Mouse (Mus musculus) CH12.LX (cell line): Measurements from ENCODE around the gene Crtc2. TPM values are rescaled to one million over a fixed set of nuclear protein-coding genes. Genes with fewer than 3 reads are reported as not detected.

Experiments used
- DNase-seq: peaks from one replicate; pipeline ENCODE4 v3.0.0-alpha.2; 2013; ENCODE audit errors: extremely low read depth
- H3K27ac ChIP-seq: 2 replicates; pipeline ENCODE4 v1.5.1; 2012; ENCODE audit warnings: low read depth, mild to moderate bottlenecking, control low read depth, moderate library complexity; ENCODE audit not compliant: insufficient read depth
- H3K27me3 ChIP-seq: replicated peaks from 2 replicates; pipeline ENCODE3; 2012; ENCODE audit warnings: inconsistent platforms
- H3K36me3 ChIP-seq, 2 experiments: replicated peaks in 1 of 2; 2 replicates each; pipeline versions ENCODE3 to v1.6.1; 2012; ENCODE audit warnings: inconsistent platforms in 1 of 2, low read length in 1 of 2, mild to moderate bottlenecking in 1 of 2, mixed read lengths in 1 of 2, moderate library complexity in 1 of 2; ENCODE audit not compliant: control insufficient read depth in 1 of 2, insufficient read depth in 1 of 2
- H3K4me1 ChIP-seq, 2 experiments: 2 replicates each; pipeline ENCODE4 v1.6.1; 2012; ENCODE audit warnings: inconsistent platforms in 1 of 2, moderate library complexity in 1 of 2; ENCODE audit not compliant: insufficient read depth in 2 of 2, control insufficient read depth in 1 of 2
- H3K4me2 ChIP-seq: 2 replicates; pipeline ENCODE4 v1.6.1; 2012; ENCODE audit warnings: low read depth, mild to moderate bottlenecking, control low read depth; ENCODE audit not compliant: poor library complexity, insufficient read depth, severe bottlenecking
- H3K4me3 ChIP-seq, 3 experiments: fragments of 150-350 bp in 1 of 3; sonication (generic) in 1 of 3; replicated peaks in 1 of 3; 2 replicates each; pipeline versions ENCODE3 to v1.5.1; 2011 to 2012; ENCODE audit warnings: low read depth in 2 of 3, low read length in 2 of 3, mild to moderate bottlenecking in 2 of 3, moderate library complexity in 2 of 3, control low read depth in 1 of 3, improper control_type of control experiment in 1 of 3, inconsistent platforms in 1 of 3, mixed read lengths in 1 of 3; ENCODE audit not compliant: poor library complexity in 1 of 3
- H3K79me2 ChIP-seq: replicated peaks from 2 replicates; pipeline ENCODE4 v1.6.1; 2012; ENCODE audit warnings: mild to moderate bottlenecking, moderate library complexity; ENCODE audit not compliant: control insufficient read depth, poor library complexity, insufficient read depth, severe bottlenecking; ENCODE audit errors: extremely low read depth
- H3K9ac ChIP-seq: 2 replicates; pipeline ENCODE4 v1.6.1; 2012; ENCODE audit warnings: low read depth, mild to moderate bottlenecking, control low read depth, moderate library complexity; ENCODE audit not compliant: insufficient read depth
- H3K9me3 ChIP-seq: replicated peaks from 2 replicates; pipeline ENCODE3; 2012; ENCODE audit warnings: low read length, inconsistent platforms, mixed read lengths
- BHLHE40 ChIP-seq: IDR thresholded peaks from 2 replicates; pipeline ENCODE4 v1.6.1; 2011; ENCODE audit warnings: mild to moderate bottlenecking, low read depth, low read length, improper control_type of control experiment
- E2F4 ChIP-seq: IDR thresholded peaks from 2 replicates; pipeline ENCODE4 v1.6.1; 2011; ENCODE audit warnings: low read depth, low read length, improper control_type of control experiment; ENCODE audit not compliant: insufficient replicate concordance
- ELF1 ChIP-seq: IDR thresholded peaks from 2 replicates; pipeline ENCODE4 v1.6.1; 2014; ENCODE audit warnings: low read depth, mild to moderate bottlenecking, inconsistent platforms, low read length, improper control_type of control experiment
- EP300 ChIP-seq: IDR thresholded peaks from 2 replicates; pipeline ENCODE4 v1.6.1; 2011; ENCODE audit warnings: low read length, improper control_type of control experiment
- GABPA ChIP-seq: IDR thresholded peaks from 2 replicates; pipeline ENCODE4 v1.6.1; 2012; ENCODE audit warnings: low read depth, low read length, improper control_type of control experiment, inconsistent platforms; ENCODE audit not compliant: insufficient replicate concordance
- IRF4 ChIP-seq: IDR thresholded peaks from 2 replicates; pipeline ENCODE4 v1.6.1; 2014; ENCODE audit warnings: low read depth, mild to moderate bottlenecking, inconsistent platforms, low read length, improper control_type of control experiment
- JUND ChIP-seq: conservative IDR thresholded peaks from 2 replicates; pipeline ENCODE4 v1.6.1; 2011; ENCODE audit warnings: low read depth, low read length, improper control_type of control experiment
- MAX ChIP-seq: IDR thresholded peaks from 2 replicates; pipeline ENCODE4 v1.6.1; 2011; ENCODE audit warnings: low read length, improper control_type of control experiment
- MXI1 ChIP-seq: IDR thresholded peaks from 2 replicates; pipeline ENCODE4 v1.6.1; 2011; ENCODE audit warnings: mild to moderate bottlenecking, low read depth, low read length, improper control_type of control experiment
- MYC ChIP-seq: IDR thresholded peaks from 2 replicates; pipeline ENCODE4 v1.6.1; 2011; ENCODE audit warnings: low read depth, mild to moderate bottlenecking, improper control_type of control experiment, low read length
- PAX5 ChIP-seq: IDR thresholded peaks from 2 replicates; pipeline ENCODE4 v1.6.1; 2012; ENCODE audit warnings: low read length, inconsistent platforms, mixed read lengths
- RAD21 ChIP-seq: IDR thresholded peaks from 2 replicates; pipeline ENCODE4 v1.6.1; 2011; ENCODE audit warnings: low read depth, mild to moderate bottlenecking, low read length, improper control_type of control experiment, moderate library complexity
- SIN3A ChIP-seq: IDR thresholded peaks from 2 replicates; pipeline ENCODE4 v1.6.1; 2012; ENCODE audit warnings: low read length, improper control_type of control experiment, inconsistent platforms
- TBP ChIP-seq: conservative IDR thresholded peaks from 2 replicates; pipeline ENCODE4 v1.6.1; 2011; ENCODE audit warnings: low read depth, low read length, improper control_type of control experiment
- TCF12 ChIP-seq: IDR thresholded peaks from 2 replicates; pipeline ENCODE4 v1.6.1; 2014; ENCODE audit warnings: low read depth, mild to moderate bottlenecking, inconsistent platforms, low read length, improper control_type of control experiment
- USF2 ChIP-seq: conservative IDR thresholded peaks from 2 replicates; pipeline ENCODE4 v1.6.1; 2011; ENCODE audit warnings: low read depth, low read length, improper control_type of control experiment
- ZC3H11A ChIP-seq: IDR thresholded peaks from 2 replicates; pipeline ENCODE4 v1.6.1; 2012; ENCODE audit warnings: low read depth, mild to moderate bottlenecking, inconsistent platforms, low read length, improper control_type of control experiment
- dilution Hi-C: fragments of 300-500 bp; cut with MboI; formaldehyde crosslinking; loops from 2 replicates; pipeline ENCODE4 v1.14.3; 2020; ENCODE audit warnings: low sequenced_read_pairs; ENCODE audit not compliant: extremely low pct_unique_long_range_greater_than_20kb, extremely low pct_ligation_motif_present
- in situ Hi-C: fragments of 300-500 bp; cut with MboI; formaldehyde crosslinking; loops from 3 replicates; pipeline ENCODE4 v1.14.3; 2019; ENCODE audit warnings: low sequenced_read_pairs, low pct_ligation_motif_present, low pct_unique_long_range_greater_than_20kb, mixed read lengths
- polyA plus RNA-seq: library from polyadenylated mRNA; unstranded; fragments of >175 nt; gene quantifications from 2 replicates; pipeline ENCODE4 v1.2.1, GENCODE M21; 2012; ENCODE audit warnings: low read depth; ENCODE audit not compliant: insufficient read length
- total RNA-seq, 2 experiments: library from RNA; depleted of rRNA; stranded (reverse); fragments of 300-350 nt in 1 of 2; fragments of >200 nt in 1 of 2; gene quantifications; 2 replicates each; pipeline ENCODE4 v1.2.3; 2012 to 2014

The Crtc2 gene
- total and polyA plus RNA-seq, 3 experiments = 6.1 to 69.8 (median 13.5) TPM

DNA sequence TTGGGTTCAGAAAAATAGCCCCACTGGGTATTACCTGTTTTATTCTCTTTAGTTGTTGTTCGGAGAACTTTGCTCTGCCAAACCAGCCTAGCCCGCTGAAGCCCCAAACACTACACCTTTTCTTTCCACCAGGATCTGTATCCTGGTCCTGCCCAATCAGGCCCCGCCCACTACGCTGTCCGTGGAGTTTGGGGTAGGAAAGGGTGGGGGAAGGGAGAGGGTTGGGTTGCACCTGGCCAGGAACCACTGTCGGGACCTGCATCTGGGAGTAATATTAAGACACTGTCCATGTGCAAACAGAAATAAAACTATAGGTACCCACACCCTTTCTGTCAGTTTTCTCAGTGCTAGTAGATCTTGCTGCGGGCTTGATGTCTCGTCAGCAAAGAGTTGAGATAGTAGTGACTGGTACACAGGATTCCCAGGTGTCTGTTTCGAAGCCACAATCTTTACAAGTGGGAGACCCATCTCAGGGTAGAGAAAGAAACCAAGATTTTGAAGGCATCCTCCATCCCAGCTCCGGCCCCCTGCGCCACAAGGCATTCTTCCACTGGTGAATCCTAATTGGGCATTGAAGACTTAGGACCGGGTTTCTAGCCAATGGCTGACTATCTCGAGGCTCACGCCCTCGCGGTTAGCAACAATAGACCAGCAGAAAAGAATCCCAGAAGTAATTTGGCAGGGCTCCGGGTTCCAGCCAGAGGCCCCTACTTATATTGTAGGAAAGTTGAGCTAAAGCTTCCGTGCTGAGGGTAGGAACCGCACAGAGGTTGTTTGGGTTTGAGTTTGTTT is 10.8 kb upstream of the Crtc2 start, which contains the start of gene Creb3l4:
TSS of gene Creb3l4 (minus strand) at position 529 of the 792 bp plus-strand sequence.
- H3K4me3 ChIP-seq = no peak within 1 kb of the TSS
- in situ Hi-C loops (no loop called here), dilution Hi-C loops (no loop called here)
- 0 out of 2 replicates have a peak, but pooled peaks cover under 1% of the 10 kb centered on the region for H3K79me2 ChIP-seq
- no peak within 1 kb of the TSS for H3K27ac ChIP-seq
- H3K4me2 ChIP-seq = no peak within 1 kb of the TSS
- H3K9me3 ChIP-seq = no peaks in the 10 kb centered on the region
- peaks cover 10 to 42% of the 10 kb centered on the region in 2 experiments; a peak in 3 of 4 replicates for H3K4me1 ChIP-seq
- no peaks in the 10 kb centered on the region for H3K27me3 ChIP-seq
- no peak within 1 kb of the TSS for H3K9ac ChIP-seq
- DNase-seq = no peak
- TF ChIP-seq USF2 (no peak), ELF1 (no peak), MYC (no peak), E2F4 (no peak)
- peaks cover 0 to 6% of the 10 kb centered on the region in 2 experiments for H3K36me3 ChIP-seq

DNA sequence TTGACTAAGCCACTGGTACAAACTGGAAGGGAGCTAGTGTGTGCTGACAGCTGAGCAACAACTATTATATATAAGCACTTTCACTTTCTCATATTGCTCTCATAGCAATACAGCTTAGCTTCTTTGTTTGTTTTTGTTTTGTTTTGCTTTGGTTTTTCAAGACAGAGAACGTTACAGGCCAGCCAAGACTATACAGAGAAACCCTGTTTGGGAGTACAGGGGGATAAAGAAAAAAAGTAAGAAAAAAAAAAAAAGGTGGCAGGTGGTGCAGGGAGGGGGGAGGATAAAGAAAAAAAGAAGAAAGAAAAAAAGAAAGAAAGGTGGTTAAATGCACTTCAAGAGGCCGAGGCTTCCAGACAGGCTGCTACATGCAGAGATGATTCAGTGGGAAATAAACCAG is 8.6 kb upstream of the Crtc2 start:
- DNase-seq = no peak
- Histone ChIP-seq H3K9ac (no peak overlapping the region), H3K4me3 (no peak overlapping the region)
- TF ChIP-seq TCF12 (no peak), RAD21 (no peak), MXI1 (no peak), GABPA (no peak), JUND (no peak), PAX5 (no peak), ZC3H11A (no peak)
- TF ChIP-seq, all 38 proteins: peak for 0
- Histone ChIP-seq H3K27ac (no peak overlapping the region), H3K27me3 (no peaks in the 10 kb centered on the region), H3K4me2 (no peak overlapping the region), H3K79me2 (peaks cover 14% of the 10 kb centered on the region), H3K36me3 (peaks cover under 1 to 6% of the 10 kb centered on the region in 2 experiments), H3K4me1 (peaks cover 10 to 47% of the 10 kb centered on the region in 2 experiments; a peak in 3 of 4 replicates), H3K9me3 (no peaks in the 10 kb centered on the region)
- dilution Hi-C loops = no loop called here
- in situ Hi-C loops = no loop called here

DNA sequence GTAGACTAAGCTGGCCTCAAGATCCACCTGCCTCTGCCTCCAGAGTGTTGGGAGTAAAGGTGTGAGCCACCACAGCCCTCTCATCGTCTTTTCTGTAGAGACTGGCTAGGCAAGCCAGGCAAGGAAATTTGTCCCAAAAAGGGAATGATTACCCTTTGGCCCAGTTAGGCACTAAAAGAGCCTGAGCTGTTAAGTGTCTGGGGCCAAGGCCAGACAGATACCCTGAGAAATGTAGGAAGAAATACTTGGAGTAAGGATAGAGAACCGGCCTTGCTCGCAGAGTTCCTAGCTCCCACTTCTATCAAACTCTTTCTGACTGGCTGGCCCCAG is 6.4 kb upstream of the Crtc2 start:
- no peak for TF ChIP-seq RAD21
- no peak for TF ChIP-seq SIN3A
- no peak for TF ChIP-seq MAX
- no peak for TF ChIP-seq BHLHE40
- 0 out of 2 replicates have a peak, but pooled peaks have one; percentile 38 for TF ChIP-seq IRF4
- TF ChIP-seq TBP = no peak
- TF ChIP-seq EP300 = no peak
- in situ Hi-C loops (no loop called here), dilution Hi-C loops (no loop called here)
- H3K9ac ChIP-seq = peak overlapping the region; percentile 76
- no peaks in the 10 kb centered on the region for H3K27me3 ChIP-seq
- peak overlapping the region; percentile 60 for H3K27ac ChIP-seq
- H3K9me3 ChIP-seq = no peaks in the 10 kb centered on the region
- peak overlapping the region; percentile 41 to 47 (median 46) for H3K4me3 ChIP-seq
- peaks cover 16% of the 10 kb centered on the region for H3K79me2 ChIP-seq
- H3K4me1 ChIP-seq = peaks cover 3 to 43% of the 10 kb centered on the region in 2 experiments; a peak in 3 of 4 replicates
- peak overlapping the region; percentile 96 for H3K4me2 ChIP-seq
- H3K36me3 ChIP-seq = peaks cover 15 to 21% of the 10 kb centered on the region in 2 experiments
- DNase-seq = no peak
